Mouse (Mus musculus): Measurements from ENCODE around the gene Sh3bp5l. TPM values are rescaled to one million over a fixed set of nuclear protein-coding genes. Genes with fewer than 3 reads are reported as not detected.

The Sh3bp5l gene
- polyA plus RNA-seq, 1 experiment from 2014 or later = 33.6 TPM

GRCm38 (mm10) chr11:58324614-58325229, 5.8 kb upstream of the Sh3bp5l start:
- Histone ChIP-seq H3K27me3 (ENCODE audit: control insufficient read depth, insufficient read depth, low read length) (no peaks in the 10 kb centered on the region), H3K27ac (replicated peaks) (no peak overlapping the region), H3K4me3 (ENCODE audit: low read depth, low read length) (no peak overlapping the region), H3K4me2 (replicated peaks; ENCODE audit: low read depth) (no peak overlapping the region), H3K36me3 (ENCODE audit: control insufficient read depth, insufficient read depth, low read length) (no peaks in the 10 kb centered on the region; the same call in 1 of the 2 replicates), H3K4me1 (replicated peaks; ENCODE audit: control insufficient read depth, insufficient read depth) (peaks cover 6% of the 10 kb centered on the region; the same call in 1 of the 2 replicates), H3K9me3 (ENCODE audit: control insufficient read depth, low read length) (no peaks in the 10 kb centered on the region), H3K9ac (ENCODE audit: low read length) (no peak overlapping the region)
- TF ChIP-seq CTCF (IDR thresholded peaks at IDR 0.05; ENCODE audit: low read depth) (no peak), EP300 (optimal IDR thresholded peaks at IDR 0.05) (no peak)
- DNase-seq (ENCODE audit: low spot score) (no peak), ATAC-seq (ENCODE audit: low FRiP score, low TSS enrichment) (no peak)
- 76% methylated on average over 3 of the region's 3 CpGs for WGBS

GRCm38 (mm10) chr11:58326781-58327180, 3.7 kb upstream of the Sh3bp5l start:
- Histone ChIP-seq H3K4me3 (ENCODE audit: low read depth, low read length) (no peak overlapping the region), H3K9ac (ENCODE audit: low read length) (no peak overlapping the region), H3K27ac (replicated peaks) (no peak overlapping the region), H3K36me3 (ENCODE audit: control insufficient read depth, insufficient read depth, low read length) (no peaks in the 10 kb centered on the region; the same call in 1 of the 2 replicates), H3K9me3 (ENCODE audit: control insufficient read depth, low read length) (no peaks in the 10 kb centered on the region), H3K4me2 (replicated peaks; ENCODE audit: low read depth) (no peak overlapping the region), H3K27me3 (ENCODE audit: control insufficient read depth, insufficient read depth, low read length) (no peaks in the 10 kb centered on the region), H3K4me1 (replicated peaks; ENCODE audit: control insufficient read depth, insufficient read depth) (peaks cover 11% of the 10 kb centered on the region)
- ATAC-seq (ENCODE audit: low FRiP score, low TSS enrichment) = no peak
- no peak for DNase-seq (ENCODE audit: low spot score)
- 95% methylated on average over 3 of the region's 3 CpGs for WGBS
- no peak for TF ChIP-seq EP300 (optimal IDR thresholded peaks at IDR 0.05)
- peak; percentile 48 for TF ChIP-seq CTCF (IDR thresholded peaks at IDR 0.05; ENCODE audit: low read depth)

GRCm38 (mm10) chr11:58329906-58330275, 633 bp upstream of the Sh3bp5l start:
- TF ChIP-seq CTCF (IDR thresholded peaks at IDR 0.05; ENCODE audit: low read depth) (0 out of 2 replicates have a peak, but pooled peaks have one; percentile 30), EP300 (optimal IDR thresholded peaks at IDR 0.05) (no peak)
- H3K36me3 ChIP-seq (ENCODE audit: control insufficient read depth, insufficient read depth, low read length) = no peaks in the 10 kb centered on the region; the same call in 1 of the 2 replicates
- peak; percentile 38 for ATAC-seq (ENCODE audit: low FRiP score, low TSS enrichment)
- H3K4me2 ChIP-seq (replicated peaks; ENCODE audit: low read depth) = peak overlapping the region; percentile 78
- H3K27ac ChIP-seq (replicated peaks) = peak overlapping the region; percentile 88
- no peak for DNase-seq (ENCODE audit: low spot score)
- peak overlapping the region; percentile 88 for H3K9ac ChIP-seq (ENCODE audit: low read length)
- no peaks in the 10 kb centered on the region for H3K9me3 ChIP-seq (ENCODE audit: control insufficient read depth, low read length)
- H3K4me3 ChIP-seq (ENCODE audit: low read depth, low read length) = peak overlapping the region; percentile 79
- WGBS = under 1% methylated on average over 21 of the region's 21 CpGs
- H3K27me3 ChIP-seq (ENCODE audit: control insufficient read depth, insufficient read depth, low read length) = no peaks in the 10 kb centered on the region
- H3K4me1 ChIP-seq (replicated peaks; ENCODE audit: control insufficient read depth, insufficient read depth) = peaks cover 11% of the 10 kb centered on the region

- ATAC-seq (ENCODE audit: low FRiP score, low TSS enrichment) = no peak
- H3K9ac ChIP-seq (ENCODE audit: low read length) = peak overlapping the region; percentile 76
- peak overlapping the region; percentile 78 for H3K4me2 ChIP-seq (replicated peaks; ENCODE audit: low read depth)
- peak overlapping the region; percentile 79 for H3K27ac ChIP-seq (replicated peaks)
- no peak for DNase-seq (ENCODE audit: low spot score)
- H3K27me3 ChIP-seq (ENCODE audit: control insufficient read depth, insufficient read depth, low read length) = no peaks in the 10 kb centered on the region
- no peaks in the 10 kb centered on the region; the same call in 1 of the 2 replicates for H3K36me3 ChIP-seq (ENCODE audit: control insufficient read depth, insufficient read depth, low read length)
- peak overlapping the region; percentile 79 for H3K4me3 ChIP-seq (ENCODE audit: low read depth, low read length)
- 8% methylated on average over 10 of the region's 10 CpGs for WGBS
- TF ChIP-seq CTCF (IDR thresholded peaks at IDR 0.05; ENCODE audit: low read depth) = no peak
- H3K9me3 ChIP-seq (ENCODE audit: control insufficient read depth, low read length) = no peaks in the 10 kb centered on the region
- H3K4me1 ChIP-seq (replicated peaks; ENCODE audit: control insufficient read depth, insufficient read depth) = peaks cover 11% of the 10 kb centered on the region
Observed at GRCm38 (mm10) chr11:58331149-58331495, 598 bp downstream of the Sh3bp5l start.

- DNase-seq (ENCODE audit: low spot score) (no peak), ATAC-seq (ENCODE audit: low FRiP score, low TSS enrichment) (no peak)
- H3K27me3 ChIP-seq (ENCODE audit: control insufficient read depth, insufficient read depth, low read length) = no peaks in the 10 kb centered on the region
- peak overlapping the region; percentile 79; the same call in 1 of the 2 replicates for H3K27ac ChIP-seq (replicated peaks)
- H3K4me2 ChIP-seq (replicated peaks; ENCODE audit: low read depth) = peak overlapping the region; percentile 78
- no peaks in the 10 kb centered on the region for H3K9me3 ChIP-seq (ENCODE audit: control insufficient read depth, low read length)
- TF ChIP-seq CTCF (IDR thresholded peaks at IDR 0.05; ENCODE audit: low read depth) (no peak), EP300 (optimal IDR thresholded peaks at IDR 0.05) (no peak)
- peak overlapping the region; percentile 76 for H3K9ac ChIP-seq (ENCODE audit: low read length)
- H3K4me3 ChIP-seq (ENCODE audit: low read depth, low read length) = peak overlapping the region; percentile 79
- H3K36me3 ChIP-seq (ENCODE audit: control insufficient read depth, insufficient read depth, low read length) = peaks cover 3% of the 10 kb centered on the region; the same call in 1 of the 2 replicates
- peaks cover 11% of the 10 kb centered on the region for H3K4me1 ChIP-seq (replicated peaks; ENCODE audit: control insufficient read depth, insufficient read depth)
- 80% methylated on average over 6 of the region's 6 CpGs for WGBS
Observed at GRCm38 (mm10) chr11:58331546-58331945, 1.0 kb downstream of the Sh3bp5l start.

- no peak for TF ChIP-seq CTCF (IDR thresholded peaks at IDR 0.05; ENCODE audit: low read depth)
- TF ChIP-seq EP300 (optimal IDR thresholded peaks at IDR 0.05) = no peak
- H3K4me2 ChIP-seq (replicated peaks; ENCODE audit: low read depth) = no peak overlapping the region
- no peak overlapping the region for H3K4me3 ChIP-seq (ENCODE audit: low read depth, low read length)
- DNase-seq (ENCODE audit: low spot score) (no peak), ATAC-seq (ENCODE audit: low FRiP score, low TSS enrichment) (no peak)
- H3K27ac ChIP-seq (replicated peaks) = no peak overlapping the region
- no peak overlapping the region for H3K9ac ChIP-seq (ENCODE audit: low read length)
- peaks cover 4% of the 10 kb centered on the region for H3K4me1 ChIP-seq (replicated peaks; ENCODE audit: control insufficient read depth, insufficient read depth)
- no peaks in the 10 kb centered on the region for H3K27me3 ChIP-seq (ENCODE audit: control insufficient read depth, insufficient read depth, low read length)
- no peaks in the 10 kb centered on the region for H3K9me3 ChIP-seq (ENCODE audit: control insufficient read depth, low read length)
- peaks cover 12% of the 10 kb centered on the region; the same call in 1 of the 2 replicates for H3K36me3 ChIP-seq (ENCODE audit: control insufficient read depth, insufficient read depth, low read length)
- whole genome bisulfite sequencing = 55% methylated on average over 3 of the region's 3 CpGs
Observed at GRCm38 (mm10) chr11:58334746-58335145, 4.2 kb downstream of the Sh3bp5l start.
